Mouse (Mus musculus) layer of hippocampus, adult 2 months (tissue): ENCODE results near the gene Dab2. TPM values are rescaled to one million over a fixed set of nuclear protein-coding genes. Genes with fewer than 3 reads are reported as not detected.

Experiments
- DNase-seq, 2 experiments: peaks; one replicate each; pipeline ENCODE4 v3.0.0; 2022; ENCODE audit warnings: low spot score in 2 of 2
- H3K27ac ChIP-seq: fragments of 200-600 bp; 2 replicates; pipeline ENCODE4 v1.8.1; 2022
- H3K4me3 ChIP-seq: fragments of 200-600 bp; 2 replicates; pipeline ENCODE4 v1.8.1; 2022; ENCODE audit warnings: mild to moderate bottlenecking
- CTCF ChIP-seq: fragments of 200-600 bp; conservative IDR thresholded peaks from 2 replicates; pipeline ENCODE4 v1.8.1; 2022; ENCODE audit warnings: antibody characterized with exemption, mild to moderate bottlenecking, moderate library complexity
- total RNA-seq, 2 experiments: library from RNA; stranded (reverse); gene quantifications; 2 replicates each; pipeline ENCODE4 v1.2.3; 2021

The Dab2 gene
- total RNA-seq, 2 experiments from 2014 or later, result 8.9 to 9.8 TPM

DNA sequence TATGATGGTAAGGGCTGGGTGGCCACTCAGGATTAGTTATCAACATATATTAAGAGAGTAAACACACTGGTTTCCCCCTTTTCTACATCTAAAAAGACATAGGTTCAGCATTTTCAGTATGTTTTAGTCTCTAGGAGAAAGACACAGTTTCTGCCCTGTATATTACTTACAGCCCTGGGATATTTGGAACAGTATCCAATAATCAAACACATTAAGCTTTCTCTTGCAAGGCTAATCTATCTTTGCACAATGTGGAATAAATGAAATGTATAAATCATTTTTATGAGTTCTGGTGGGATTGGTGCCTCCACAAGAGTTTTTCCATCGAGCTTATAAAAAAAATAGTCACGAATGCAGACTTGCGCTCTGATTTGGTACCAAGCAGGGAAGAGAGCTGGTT, 169.8 kb downstream of the Dab2 start:
- no peak for DNase-seq
- Histone ChIP-seq H3K27ac (no peak overlapping the region), H3K4me3 (no peak overlapping the region)
- TF ChIP-seq CTCF, result no peak

DNA sequence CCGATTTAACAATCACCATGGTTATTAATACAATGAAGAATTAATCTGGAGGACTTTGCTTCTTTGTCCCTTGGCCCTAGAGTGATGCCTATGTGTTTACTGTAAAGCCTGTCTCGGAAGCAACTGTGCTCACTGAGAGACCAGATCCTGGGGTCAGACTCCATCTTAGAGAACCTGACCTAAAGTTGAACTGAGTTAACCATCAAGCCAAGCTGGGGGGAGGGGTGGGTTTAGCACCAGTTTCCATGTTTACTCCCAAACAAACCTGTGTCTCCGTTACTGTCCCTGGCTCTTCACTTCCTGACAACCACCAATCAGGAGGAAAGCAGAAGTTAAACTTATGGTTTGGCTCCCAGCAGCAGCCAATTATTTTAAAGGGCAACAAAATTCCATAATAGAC, 184.0 kb downstream of the Dab2 start:
- TF ChIP-seq CTCF, result no peak
- DNase-seq, result no peak
- Histone ChIP-seq H3K4me3 (no peak overlapping the region), H3K27ac (no peak overlapping the region)

Other genes with a start within 250 kb of the Dab2 start
- not detected for gene C9, start 145.5 kb downstream of the Dab2 start, total RNA-seq
- gene Fyb, start 223.1 kb downstream of the Dab2 start, total RNA-seq, result 10 to 100 TPM in 1 of 2 experiments, 1 to 10 TPM in 1; 4.2 to 10.6 TPM